Mouse (Mus musculus): ENCODE results near the gene Lrtm1. TPM values are rescaled to one million over a fixed set of nuclear protein-coding genes. Genes with fewer than 3 reads are reported as not detected.
A peak's percentile ranks its signal among the peaks of the same experiment; 100 is the strongest.

Lrtm1 gene
- polyA plus RNA-seq, 1 experiment from 2014 or later, result 0.92 TPM

- Histone ChIP-seq H3K36me3 (ENCODE audit: control insufficient read depth, insufficient read depth, low read length) (no peaks in the 10 kb centered on the region), H3K4me3 (ENCODE audit: low read depth, low read length) (no peak overlapping the region), H3K9me3 (replicated peaks; ENCODE audit: control insufficient read depth, low read length) (no peaks in the 10 kb centered on the region), H3K27me3 (ENCODE audit: control insufficient read depth, insufficient read depth, low read length) (no peaks in the 10 kb centered on the region), H3K4me1 (ENCODE audit: control insufficient read depth, insufficient read depth, low read length) (peaks cover 16% of the 10 kb centered on the region), H3K4me2 (no peak overlapping the region), H3K9ac (ENCODE audit: low read depth, low read length) (no peak overlapping the region), H3K27ac (ENCODE audit: low read depth, low read length) (no peak overlapping the region)
- WGBS (ENCODE audit: insufficient replicate concordance), result 71% methylated on average over 1 of the region's 1 CpGs
- ATAC-seq (replicated peaks; ENCODE audit: insufficient number of reproducible peaks, low FRiP score, low TSS enrichment), result no peak
Observed at GRCm38 (mm10) chr14:29041498-29041897, 23.5 kb downstream of the Lrtm1 start.

GRCm38 (mm10) chr14:29042355-29042754, 24.3 kb downstream of the Lrtm1 start:
- Histone ChIP-seq H3K9me3 (replicated peaks; ENCODE audit: control insufficient read depth, low read length) (no peaks in the 10 kb centered on the region), H3K9ac (ENCODE audit: low read depth, low read length) (no peak overlapping the region), H3K36me3 (ENCODE audit: control insufficient read depth, insufficient read depth, low read length) (no peaks in the 10 kb centered on the region), H3K27me3 (ENCODE audit: control insufficient read depth, insufficient read depth, low read length) (no peaks in the 10 kb centered on the region), H3K27ac (ENCODE audit: low read depth, low read length) (no peak overlapping the region), H3K4me1 (ENCODE audit: control insufficient read depth, insufficient read depth, low read length) (peaks cover 16% of the 10 kb centered on the region), H3K4me3 (ENCODE audit: low read depth, low read length) (no peak overlapping the region), H3K4me2 (no peak overlapping the region)
- ATAC-seq (replicated peaks; ENCODE audit: insufficient number of reproducible peaks, low FRiP score, low TSS enrichment), result no peak
- WGBS (ENCODE audit: insufficient replicate concordance), result 42% methylated on average over 1 of the region's 1 CpGs

- ATAC-seq (replicated peaks; ENCODE audit: insufficient number of reproducible peaks, low FRiP score, low TSS enrichment), result no peak
- Histone ChIP-seq H3K27me3 (ENCODE audit: control insufficient read depth, insufficient read depth, low read length) (no peaks in the 10 kb centered on the region), H3K4me2 (peak overlapping the region; percentile 20; the same call in 1 of the 2 replicates), H3K36me3 (ENCODE audit: control insufficient read depth, insufficient read depth, low read length) (no peaks in the 10 kb centered on the region), H3K4me3 (ENCODE audit: low read depth, low read length) (no peak overlapping the region), H3K27ac (ENCODE audit: low read depth, low read length) (no peak overlapping the region), H3K4me1 (ENCODE audit: control insufficient read depth, insufficient read depth, low read length) (peaks cover 7% of the 10 kb centered on the region), H3K9ac (ENCODE audit: low read depth, low read length) (no peak overlapping the region), H3K9me3 (replicated peaks; ENCODE audit: control insufficient read depth, low read length) (no peaks in the 10 kb centered on the region)
- WGBS (ENCODE audit: insufficient replicate concordance), result 20% methylated on average over 16 of the region's 16 CpGs
Observed at GRCm38 (mm10) chr14:29051951-29052835, 34.2 kb downstream of the Lrtm1 start.

- no peak overlapping the region for H3K4me2 ChIP-seq
- H3K4me1 ChIP-seq (ENCODE audit: control insufficient read depth, insufficient read depth, low read length), result no peaks in the 10 kb centered on the region; the same call in 1 of the 2 replicates
- H3K9ac ChIP-seq (ENCODE audit: low read depth, low read length), result no peak overlapping the region
- no peaks in the 10 kb centered on the region for H3K36me3 ChIP-seq (ENCODE audit: control insufficient read depth, insufficient read depth, low read length)
- H3K9me3 ChIP-seq (replicated peaks; ENCODE audit: control insufficient read depth, low read length), result no peaks in the 10 kb centered on the region
- H3K27me3 ChIP-seq (ENCODE audit: control insufficient read depth, insufficient read depth, low read length), result no peaks in the 10 kb centered on the region
- H3K4me3 ChIP-seq (ENCODE audit: low read depth, low read length), result no peak overlapping the region
- H3K27ac ChIP-seq (ENCODE audit: low read depth, low read length), result no peak overlapping the region
- no peak for ATAC-seq (replicated peaks; ENCODE audit: insufficient number of reproducible peaks, low FRiP score, low TSS enrichment)
Observed at GRCm38 (mm10) chr14:29060679-29061078, 42.7 kb downstream of the Lrtm1 start.

GRCm38 (mm10) chr14:29061491-29061890, 43.5 kb downstream of the Lrtm1 start:
- no peak overlapping the region for H3K9ac ChIP-seq (ENCODE audit: low read depth, low read length)
- H3K4me1 ChIP-seq (ENCODE audit: control insufficient read depth, insufficient read depth, low read length), result no peaks in the 10 kb centered on the region; the same call in 1 of the 2 replicates
- WGBS (ENCODE audit: insufficient replicate concordance), result 76% methylated on average over 1 of the region's 1 CpGs
- H3K27me3 ChIP-seq (ENCODE audit: control insufficient read depth, insufficient read depth, low read length), result no peaks in the 10 kb centered on the region
- no peak overlapping the region for H3K4me3 ChIP-seq (ENCODE audit: low read depth, low read length)
- H3K36me3 ChIP-seq (ENCODE audit: control insufficient read depth, insufficient read depth, low read length), result no peaks in the 10 kb centered on the region
- ATAC-seq (replicated peaks; ENCODE audit: insufficient number of reproducible peaks, low FRiP score, low TSS enrichment), result no peak
- no peak overlapping the region for H3K27ac ChIP-seq (ENCODE audit: low read depth, low read length)
- no peaks in the 10 kb centered on the region for H3K9me3 ChIP-seq (replicated peaks; ENCODE audit: control insufficient read depth, low read length)
- no peak overlapping the region for H3K4me2 ChIP-seq

- H3K27ac ChIP-seq (ENCODE audit: low read depth, low read length), result no peak overlapping the region
- no peak for ATAC-seq (replicated peaks; ENCODE audit: insufficient number of reproducible peaks, low FRiP score, low TSS enrichment)
- H3K27me3 ChIP-seq (ENCODE audit: control insufficient read depth, insufficient read depth, low read length), result no peaks in the 10 kb centered on the region
- H3K36me3 ChIP-seq (ENCODE audit: control insufficient read depth, insufficient read depth, low read length), result no peaks in the 10 kb centered on the region
- no peaks in the 10 kb centered on the region; the same call in 1 of the 2 replicates for H3K4me1 ChIP-seq (ENCODE audit: control insufficient read depth, insufficient read depth, low read length)
- H3K4me2 ChIP-seq, result no peak overlapping the region
- H3K9me3 ChIP-seq (replicated peaks; ENCODE audit: control insufficient read depth, low read length), result no peaks in the 10 kb centered on the region
- no peak overlapping the region for H3K9ac ChIP-seq (ENCODE audit: low read depth, low read length)
- WGBS (ENCODE audit: insufficient replicate concordance), result 87% methylated on average over 2 of the region's 2 CpGs
- no peak overlapping the region for H3K4me3 ChIP-seq (ENCODE audit: low read depth, low read length)
Observed at GRCm38 (mm10) chr14:29062676-29063075, 44.7 kb downstream of the Lrtm1 start.

- H3K9ac ChIP-seq (ENCODE audit: low read depth, low read length), result no peak overlapping the region
- no peaks in the 10 kb centered on the region; the same call in 1 of the 2 replicates for H3K4me1 ChIP-seq (ENCODE audit: control insufficient read depth, insufficient read depth, low read length)
- H3K4me2 ChIP-seq, result no peak overlapping the region
- no peaks in the 10 kb centered on the region for H3K36me3 ChIP-seq (ENCODE audit: control insufficient read depth, insufficient read depth, low read length)
- WGBS (ENCODE audit: insufficient replicate concordance), result 78% methylated on average over 4 of the region's 4 CpGs
- ATAC-seq (replicated peaks; ENCODE audit: insufficient number of reproducible peaks, low FRiP score, low TSS enrichment), result no peak
- H3K4me3 ChIP-seq (ENCODE audit: low read depth, low read length), result no peak overlapping the region
- no peaks in the 10 kb centered on the region for H3K9me3 ChIP-seq (replicated peaks; ENCODE audit: control insufficient read depth, low read length)
- no peaks in the 10 kb centered on the region for H3K27me3 ChIP-seq (ENCODE audit: control insufficient read depth, insufficient read depth, low read length)
- no peak overlapping the region for H3K27ac ChIP-seq (ENCODE audit: low read depth, low read length)
Observed at GRCm38 (mm10) chr14:29073747-29074146, 55.7 kb downstream of the Lrtm1 start.

- no peaks in the 10 kb centered on the region; the same call in 1 of the 2 replicates for H3K4me1 ChIP-seq (ENCODE audit: control insufficient read depth, insufficient read depth, low read length)
- no peak for ATAC-seq (replicated peaks; ENCODE audit: insufficient number of reproducible peaks, low FRiP score, low TSS enrichment)
- H3K36me3 ChIP-seq (ENCODE audit: control insufficient read depth, insufficient read depth, low read length), result no peaks in the 10 kb centered on the region
- WGBS (ENCODE audit: insufficient replicate concordance), result 46% methylated on average over 3 of the region's 3 CpGs
- no peaks in the 10 kb centered on the region for H3K27me3 ChIP-seq (ENCODE audit: control insufficient read depth, insufficient read depth, low read length)
- no peak overlapping the region for H3K4me2 ChIP-seq
- no peak overlapping the region for H3K27ac ChIP-seq (ENCODE audit: low read depth, low read length)
- H3K9ac ChIP-seq (ENCODE audit: low read depth, low read length), result no peak overlapping the region
- H3K4me3 ChIP-seq (ENCODE audit: low read depth, low read length), result no peak overlapping the region
- no peaks in the 10 kb centered on the region for H3K9me3 ChIP-seq (replicated peaks; ENCODE audit: control insufficient read depth, low read length)
Observed at GRCm38 (mm10) chr14:29077418-29077817, 59.4 kb downstream of the Lrtm1 start.

- H3K4me1 ChIP-seq (ENCODE audit: control insufficient read depth, insufficient read depth, low read length), result no peaks in the 10 kb centered on the region; the same call in 1 of the 2 replicates
- no peaks in the 10 kb centered on the region for H3K36me3 ChIP-seq (ENCODE audit: control insufficient read depth, insufficient read depth, low read length)
- H3K4me3 ChIP-seq (ENCODE audit: low read depth, low read length), result no peak overlapping the region
- H3K9me3 ChIP-seq (replicated peaks; ENCODE audit: control insufficient read depth, low read length), result no peaks in the 10 kb centered on the region
- no peaks in the 10 kb centered on the region for H3K27me3 ChIP-seq (ENCODE audit: control insufficient read depth, insufficient read depth, low read length)
- WGBS (ENCODE audit: insufficient replicate concordance), result 86% methylated on average over 4 of the region's 4 CpGs
- H3K4me2 ChIP-seq, result no peak overlapping the region
- H3K27ac ChIP-seq (ENCODE audit: low read depth, low read length), result no peak overlapping the region
- H3K9ac ChIP-seq (ENCODE audit: low read depth, low read length), result no peak overlapping the region
- no peak for ATAC-seq (replicated peaks; ENCODE audit: insufficient number of reproducible peaks, low FRiP score, low TSS enrichment)
Observed at GRCm38 (mm10) chr14:29080228-29080627, 62.2 kb downstream of the Lrtm1 start.

Data from heart, embryonic 11.5 days (tissue).